Mouse (Mus musculus): ENCODE data around the gene Spout1.
A peak's percentile ranks its signal among the peaks of the same experiment; 100 is the strongest.

- no peak for TF ChIP-seq CTCF (IDR thresholded peaks at IDR 0.05; ENCODE audit: insufficient read depth, low read length)
- TF ChIP-seq POLR2A (IDR thresholded peaks at IDR 0.05; ENCODE audit: borderline replicate concordance, extremely low read depth, low read depth, low read length), result peak; percentile 97; the same call in 1 of the 2 replicates
Observed at GRCm38 (mm10) chr2:30133613-30134377, 44.5 kb downstream of the Spout1 start, which contains the start of gene Tbc1d13.

All from lung, adult 2 months (tissue).